Mouse (Mus musculus) CH12.LX (cell line): ENCODE data around the gene Cadm1.

ENCODE experiments used
- CTCF ChIP-seq, 2 experiments: IDR thresholded peaks in 1 of 2; conservative IDR thresholded peaks in 1 of 2; 2 replicates each; pipeline ENCODE4 v1.5.1; 2011 to 2012; ENCODE audit warnings: low read depth in 2 of 2, low read length in 2 of 2, improper control_type of control experiment in 1 of 2, inconsistent platforms in 1 of 2, mild to moderate bottlenecking in 1 of 2, moderate library complexity in 1 of 2
- E2F4 ChIP-seq: IDR thresholded peaks from 2 replicates; pipeline ENCODE4 v1.6.1; 2011; ENCODE audit warnings: low read depth, low read length, improper control_type of control experiment; ENCODE audit not compliant: insufficient replicate concordance
- MAFK ChIP-seq: IDR thresholded peaks from 2 replicates; pipeline ENCODE4 v1.6.1; 2011; ENCODE audit warnings: low read length, improper control_type of control experiment; ENCODE audit not compliant: insufficient replicate concordance
- MYC ChIP-seq: IDR thresholded peaks from 2 replicates; pipeline ENCODE4 v1.6.1; 2011; ENCODE audit warnings: low read depth, mild to moderate bottlenecking, improper control_type of control experiment, low read length
- NRF1 ChIP-seq: IDR thresholded peaks from 2 replicates; pipeline ENCODE4 v1.6.1; 2014; ENCODE audit warnings: low read depth, mild to moderate bottlenecking, inconsistent platforms, low read length, improper control_type of control experiment, moderate library complexity
- SIN3A ChIP-seq: IDR thresholded peaks from 2 replicates; pipeline ENCODE4 v1.6.1; 2012; ENCODE audit warnings: low read length, improper control_type of control experiment, inconsistent platforms
- SMC3 ChIP-seq: IDR thresholded peaks from 2 replicates; pipeline ENCODE4 v1.6.1; 2011; ENCODE audit warnings: low read depth, low read length, improper control_type of control experiment
- TCF12 ChIP-seq: IDR thresholded peaks from 2 replicates; pipeline ENCODE4 v1.6.1; 2014; ENCODE audit warnings: low read depth, mild to moderate bottlenecking, inconsistent platforms, low read length, improper control_type of control experiment
- UBTF ChIP-seq: IDR thresholded peaks from 2 replicates; pipeline ENCODE4 v1.6.1; 2012; ENCODE audit warnings: low read depth, mild to moderate bottlenecking, inconsistent platforms, low read length, improper control_type of control experiment, moderate library complexity
- ZC3H11A ChIP-seq: IDR thresholded peaks from 2 replicates; pipeline ENCODE4 v1.6.1; 2012; ENCODE audit warnings: low read depth, mild to moderate bottlenecking, inconsistent platforms, low read length, improper control_type of control experiment

GRCm38 (mm10) chr9:47516238-47516637, 13.7 kb upstream of the Cadm1 start:
- TF ChIP-seq MYC (no peak), SMC3 (no peak), CTCF (conservative IDR thresholded peaks at IDR 0.05 in 1 of 2, IDR thresholded peaks at IDR 0.05 in 1 of 2; ENCODE audit: low read depth in 2 of 2, low read length in 2 of 2) (no peak), E2F4 (no peak), TCF12 (no peak), UBTF (no peak), NRF1 (no peak), ZC3H11A (no peak), MAFK (no peak), SIN3A (no peak)
